Mouse (Mus musculus): Measurements from ENCODE around the gene Gm20388.

DNA sequence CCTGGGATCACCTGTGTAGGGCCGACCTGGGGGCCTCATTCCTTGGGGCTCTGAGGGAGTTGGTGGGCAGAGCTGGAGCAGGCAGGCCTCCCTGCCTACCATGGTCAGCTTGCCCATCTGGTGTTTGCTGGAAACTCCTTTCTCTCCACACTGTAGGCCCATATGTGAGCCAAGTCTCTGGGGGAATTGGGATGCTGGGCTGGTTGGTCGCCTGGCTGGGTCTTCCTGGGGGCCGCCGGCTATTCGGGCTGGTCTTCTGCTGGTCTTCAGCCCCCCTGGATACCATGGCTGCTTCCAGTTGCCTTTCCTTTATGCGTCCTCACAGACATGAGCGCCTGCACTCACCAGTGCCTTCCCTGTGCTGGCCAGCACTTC is 610.9 kb downstream of the Gm20388 start:
- no peak for TF ChIP-seq GATA1 (IDR thresholded peaks at IDR 0.05; ENCODE audit: low read length)
- no peak for TF ChIP-seq TAL1 (IDR thresholded peaks at IDR 0.05; ENCODE audit: low read length)

Data from erythroblast, embryonic 14.5 days (primary cell).